Mouse (Mus musculus) frontal cortex, adult (tissue): ENCODE data around the gene Ndufs1.

Experiments
- ATAC-seq: cut with Nextera tagmentation; 2 replicates; pipeline ENCODE4 v1.9.2; 2017; ENCODE audit warnings: mild to moderate bottlenecking, moderate library complexity, mixed read lengths; ENCODE audit not compliant: low TSS enrichment

Ndufs1 gene

GRCm38 (mm10) chr1:63115540-63115939 lies 61.1 kb downstream of the Ndufs1 start:
- ATAC-seq, result no peak

DNA sequence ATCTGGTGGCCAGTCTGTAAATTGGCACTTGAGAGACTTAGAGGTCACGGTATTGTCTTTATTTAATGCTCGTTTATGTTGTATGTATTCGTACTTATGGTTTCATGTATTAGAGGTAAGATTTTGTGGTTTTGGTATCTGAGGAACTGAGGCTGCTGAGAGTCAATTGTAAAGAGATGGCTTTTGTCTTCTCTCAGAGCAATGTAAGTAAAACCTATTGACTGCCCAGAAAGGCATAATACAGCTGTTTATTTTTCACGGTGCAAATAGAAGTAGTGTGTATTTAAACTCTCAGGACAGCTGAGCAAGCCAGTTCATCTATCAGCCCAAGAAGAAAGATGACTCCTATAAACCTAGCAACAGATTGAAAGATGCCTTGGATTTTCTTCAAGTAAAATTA lies 61.5 kb downstream of the Ndufs1 start:
- no peak for ATAC-seq

GRCm38 (mm10) chr1:63114136-63114781 lies 62.4 kb downstream of the Ndufs1 start, which contains the start of gene Ino80d:
TSS of gene Ino80d (minus strand) at chr1:63114667.
- ATAC-seq, result peak; percentile 94

GRCm38 (mm10) chr1:63113274-63114135 lies 63.1 kb downstream of the Ndufs1 start:
- peak; percentile 9; the same call in 1 of the 2 replicates for ATAC-seq

DNA sequence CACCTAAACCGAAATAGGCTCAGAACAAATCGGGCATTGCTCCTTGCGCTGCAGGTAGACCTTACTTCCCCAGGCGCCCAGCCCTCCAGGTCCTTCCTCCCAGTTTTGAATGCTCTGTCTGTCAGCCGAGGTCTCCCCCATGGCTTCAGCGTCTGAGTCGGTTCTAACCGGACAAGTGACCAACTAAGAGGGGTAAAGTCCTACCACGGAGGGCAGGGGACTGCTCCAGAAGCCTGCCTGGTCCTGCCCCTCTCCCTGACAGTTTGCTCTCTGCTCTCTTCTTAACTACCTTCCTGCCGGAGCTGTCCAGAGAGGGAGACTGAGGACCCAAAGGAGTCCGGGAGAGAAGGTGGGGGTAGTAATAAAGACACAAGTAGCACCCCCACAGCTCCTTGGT lies 63.8 kb downstream of the Ndufs1 start:
- ATAC-seq, result peak; percentile 10; the same call in 1 of the 2 replicates

DNA sequence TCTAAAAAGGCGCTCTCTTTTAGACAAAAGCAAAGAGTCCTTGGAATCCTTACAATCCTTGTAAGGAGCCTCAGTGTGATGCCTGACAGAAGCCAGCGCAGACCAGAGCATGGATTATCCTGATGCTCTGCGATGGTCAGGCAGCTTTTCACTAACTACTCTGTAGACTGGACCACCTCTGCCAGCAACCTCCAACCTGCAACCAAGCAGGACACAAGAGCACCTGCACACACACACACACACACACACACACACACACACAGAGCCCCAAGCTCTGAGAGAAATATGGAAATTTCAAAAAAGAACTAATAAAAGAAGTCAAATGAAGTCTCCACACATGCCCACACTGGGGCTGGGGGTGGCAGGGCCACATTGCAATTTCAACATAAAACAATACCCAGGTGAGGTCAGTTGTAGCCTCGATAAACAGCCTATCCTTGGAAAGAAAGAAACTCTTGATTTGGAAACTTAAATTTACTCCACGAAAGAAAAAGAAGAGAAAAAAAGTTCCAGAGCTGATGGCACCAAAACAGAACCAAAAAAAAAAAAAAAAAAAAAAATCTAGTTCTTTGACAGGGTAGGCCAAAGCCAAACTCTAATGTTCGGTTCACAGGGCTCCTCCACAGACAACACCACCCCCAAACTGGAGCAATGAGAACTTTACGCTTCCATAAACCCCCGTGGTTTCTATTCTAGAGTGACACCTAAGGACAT lies 64.3 kb downstream of the Ndufs1 start:
- ATAC-seq, result no peak

- ATAC-seq, result no peak
Observed at GRCm38 (mm10) chr1:63110536-63111285, 65.9 kb downstream of the Ndufs1 start.

GRCm38 (mm10) chr1:63107614-63108327 lies 68.9 kb downstream of the Ndufs1 start:
- ATAC-seq, result no peak

GRCm38 (mm10) chr1:63102758-63103451 lies 73.7 kb downstream of the Ndufs1 start:
- ATAC-seq, result no peak

GRCm38 (mm10) chr1:63100196-63100595 lies 76.4 kb downstream of the Ndufs1 start:
- peak; percentile 72 for ATAC-seq

- ATAC-seq, result no peak
Observed at GRCm38 (mm10) chr1:63098831-63099230, 77.8 kb downstream of the Ndufs1 start.

GRCm38 (mm10) chr1:63096071-63096470 lies 80.6 kb downstream of the Ndufs1 start:
- no peak for ATAC-seq
